Mouse (Mus musculus) MEL (cell line): ENCODE data around the gene Negr1.

ENCODE experiments used
- CTCF ChIP-seq, 3 experiments: IDR thresholded peaks in 2 of 3; conservative IDR thresholded peaks in 1 of 3; 2 replicates each; pipeline ENCODE4 v1.5.1; 2011 to 2012; ENCODE audit warnings: low read length in 3 of 3, low read depth in 2 of 3, mild to moderate bottlenecking in 2 of 3, improper control_type of control experiment in 1 of 3, inconsistent platforms in 1 of 3, mixed read lengths in 1 of 3, moderate library complexity in 1 of 3; ENCODE audit not compliant: control insufficient read depth in 1 of 3, insufficient read depth in 1 of 3, poor library complexity in 1 of 3, severe bottlenecking in 1 of 3
- EP300 ChIP-seq, 2 experiments: IDR thresholded peaks; 2 replicates each; pipeline ENCODE4 v1.6.1; 2011; ENCODE audit warnings: improper control_type of control experiment in 2 of 2, low read length in 2 of 2, low read depth in 1 of 2, mild to moderate bottlenecking in 1 of 2
- NELFE ChIP-seq: IDR thresholded peaks from 2 replicates; pipeline ENCODE4 v1.6.1; 2011; ENCODE audit warnings: low read depth, low read length, improper control_type of control experiment

DNA sequence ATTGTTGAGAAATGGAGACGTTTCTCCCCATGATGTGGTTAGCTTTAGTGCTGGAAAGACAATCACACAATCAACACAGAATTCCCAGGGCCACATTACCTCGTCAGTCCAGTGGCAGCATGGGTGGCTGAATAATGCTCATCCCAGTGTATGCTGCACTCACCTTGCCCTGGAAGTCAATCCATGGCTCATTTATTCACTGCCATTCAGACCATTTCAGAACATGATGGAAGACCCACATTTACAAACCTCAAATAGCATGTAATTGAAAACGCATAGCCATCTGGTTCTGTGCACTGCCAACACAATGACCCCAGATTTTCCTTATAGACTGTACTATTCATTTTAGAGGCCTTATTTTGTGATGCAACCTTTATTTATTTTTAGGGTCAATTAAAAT is 203.4 kb downstream of the Negr1 start:
- TF ChIP-seq EP300 (IDR thresholded peaks at IDR 0.05; ENCODE audit: low read depth in 1 of 2, low read length in 2 of 2) = no peak
- no peak for TF ChIP-seq NELFE
- no peak for TF ChIP-seq CTCF (IDR thresholded peaks at IDR 0.05 in 2 of 3, conservative IDR thresholded peaks at IDR 0.05 in 1 of 3; ENCODE audit: control insufficient read depth in 1 of 3, insufficient read depth in 1 of 3, low read depth in 2 of 3, low read length in 3 of 3, poor library complexity in 1 of 3, severe bottlenecking in 1 of 3)
